ENCODE assay signal across 17 mouse cellular contexts in genomic region chr16:36199226-36199625, GRCm38 (mm10). TPM values are rescaled to one million over a fixed set of nuclear protein-coding genes. Genes with fewer than 3 reads are reported as not detected.
A peak's percentile ranks its signal among the peaks of the same experiment; 100 is the strongest.
DNase-seq lines count a peak whose midpoint lies in the region; ATAC-seq lines count a peak whose summit lies in the region.
"Had no signal": no experiment of that assay in that cellular context is flagged by ENCODE, and none has a peak within 500 bp of the region (broad histone marks: within the 10 kb centered on the region; RNA-seq: fewer than 3 reads in every experiment).

No protein-coding gene starts in this region.

- no peaks in the 10 kb centered on the region for H3K27me3 ChIP-seq in forebrain, embryonic 10.5 days (ENCODE audit: poor library complexity, severe bottlenecking)
- no peaks in the 10 kb centered on the region for H3K27me3 ChIP-seq in forebrain, embryonic 16.5 days (replicated peaks; ENCODE audit: control insufficient read depth, insufficient read depth, low read length)
- H3K27me3 ChIP-seq in embryonic facial prominence, embryonic 10.5 days (replicated peaks; ENCODE audit: low read depth, poor library complexity, severe bottlenecking): no peaks in the 10 kb centered on the region
- no peaks in the 10 kb centered on the region for H3K27me3 ChIP-seq in hindbrain, embryonic 14.5 days (ENCODE audit: control insufficient read depth, insufficient read depth, low read length)
- H3K27me3 ChIP-seq in neural tube, embryonic 12.5 days (replicated peaks): no peaks in the 10 kb centered on the region

- no peak overlapping the region for H3K27ac ChIP-seq in forebrain, embryonic 10.5 days
- no peak overlapping the region for H3K27ac ChIP-seq in forebrain, embryonic 16.5 days (ENCODE audit: low read length)
- no peak overlapping the region for H3K27ac ChIP-seq in embryonic facial prominence, embryonic 10.5 days (replicated peaks)
- no peak overlapping the region for H3K27ac ChIP-seq in hindbrain, embryonic 14.5 days
- no peak overlapping the region for H3K27ac ChIP-seq in neural tube, embryonic 12.5 days

- DNase-seq in forebrain, embryonic 10.5 days (ENCODE audit: extremely low spot score, low spot score): peak; percentile 15
- peak; percentile 16 for DNase-seq in embryonic facial prominence, embryonic 10.5 days (ENCODE audit: low spot score)
- no peak for DNase-seq in hindbrain, embryonic 14.5 days (ENCODE audit: low spot score)
- DNase-seq in left cerebral cortex, adult 11 months (ENCODE audit: low spot score): no peak
- DNase-seq in urinary bladder, postnatal 14 days (ENCODE audit: low spot score): no peak
- DNase-seq: adrenal gland, adult 8-10 months; cerebellum, postnatal 10 days; gastrocnemius, postnatal 10 days; layer of hippocampus, postnatal 36 days; thymus, postnatal 36 days had no signal

- no peak for ATAC-seq in forebrain, embryonic 16.5 days
- ATAC-seq in hindbrain, embryonic 14.5 days (ENCODE audit: low FRiP score): no peak
- peak; percentile 53; the same call in 1 of the 2 replicates for ATAC-seq in neural tube, embryonic 12.5 days (ENCODE audit: low FRiP score, low read depth)
- no peak for ATAC-seq in CD4-positive, CD25-positive, alpha-beta regulatory T cell, adult 4 months
- ATAC-seq: lung, postnatal 0 days had no signal

- no peak overlapping the region for H3K4me2 ChIP-seq in forebrain, embryonic 16.5 days (ENCODE audit: low read length)
- H3K4me2 ChIP-seq in hindbrain, embryonic 14.5 days (replicated peaks): peak overlapping the region; percentile 30
- H3K4me2 ChIP-seq in neural tube, embryonic 12.5 days (replicated peaks): peak overlapping the region; percentile 42

- peak overlapping the region; percentile 25 for H3K4me3 ChIP-seq in forebrain, embryonic 10.5 days
- no peak overlapping the region for H3K4me3 ChIP-seq in forebrain, embryonic 16.5 days (replicated peaks; ENCODE audit: low read length)
- peak overlapping the region; percentile 26; the same call in 1 of the 2 replicates for H3K4me3 ChIP-seq in embryonic facial prominence, embryonic 10.5 days
- H3K4me3 ChIP-seq in hindbrain, embryonic 14.5 days (replicated peaks; ENCODE audit: low read length): no peak overlapping the region
- no peak overlapping the region for H3K4me3 ChIP-seq in neural tube, embryonic 12.5 days
- H3K4me3 ChIP-seq: erythroblast, embryonic 14.5 days had no signal

- H3K9ac ChIP-seq in forebrain, embryonic 16.5 days (replicated peaks; ENCODE audit: low read depth, low read length): no peak overlapping the region
- H3K9ac ChIP-seq in hindbrain, embryonic 14.5 days: no peak overlapping the region
- H3K9ac ChIP-seq in neural tube, embryonic 12.5 days: no peak overlapping the region

- H3K4me1 ChIP-seq in forebrain, embryonic 10.5 days: peaks cover 4% of the 10 kb centered on the region
- no peaks in the 10 kb centered on the region for H3K4me1 ChIP-seq in forebrain, embryonic 16.5 days (replicated peaks; ENCODE audit: control insufficient read depth, insufficient read depth, low read length)
- peaks cover 3% of the 10 kb centered on the region; the same call in 1 of the 2 replicates for H3K4me1 ChIP-seq in embryonic facial prominence, embryonic 10.5 days
- H3K4me1 ChIP-seq in hindbrain, embryonic 14.5 days (replicated peaks; ENCODE audit: control insufficient read depth, insufficient read depth, low read length): no peaks in the 10 kb centered on the region
- no peaks in the 10 kb centered on the region for H3K4me1 ChIP-seq in neural tube, embryonic 12.5 days

- H3K36me3 ChIP-seq in forebrain, embryonic 10.5 days (replicated peaks): no peaks in the 10 kb centered on the region
- H3K36me3 ChIP-seq in forebrain, embryonic 16.5 days (ENCODE audit: control insufficient read depth, insufficient read depth): no peaks in the 10 kb centered on the region
- H3K36me3 ChIP-seq in embryonic facial prominence, embryonic 10.5 days (replicated peaks): no peaks in the 10 kb centered on the region
- no peaks in the 10 kb centered on the region for H3K36me3 ChIP-seq in hindbrain, embryonic 14.5 days (replicated peaks; ENCODE audit: control insufficient read depth, insufficient read depth)
- no peaks in the 10 kb centered on the region for H3K36me3 ChIP-seq in neural tube, embryonic 12.5 days

- 43% methylated on average over 19 of the region's 19 CpGs for WGBS in forebrain, embryonic 10.5 days
- WGBS in forebrain, embryonic 16.5 days: 47% methylated on average over 19 of the region's 19 CpGs
- 48% methylated on average over 19 of the region's 19 CpGs for WGBS in embryonic facial prominence, embryonic 10.5 days
- WGBS in hindbrain, embryonic 14.5 days: 45% methylated on average over 19 of the region's 19 CpGs
- 48% methylated on average over 19 of the region's 19 CpGs for WGBS in neural tube, embryonic 12.5 days

- no peaks in the 10 kb centered on the region for H3K9me3 ChIP-seq in forebrain, embryonic 10.5 days
- H3K9me3 ChIP-seq in forebrain, embryonic 16.5 days (ENCODE audit: control insufficient read depth, low read length): no peaks in the 10 kb centered on the region
- no peaks in the 10 kb centered on the region for H3K9me3 ChIP-seq in embryonic facial prominence, embryonic 10.5 days
- no peaks in the 10 kb centered on the region for H3K9me3 ChIP-seq in hindbrain, embryonic 14.5 days (ENCODE audit: control insufficient read depth, low read length)
- H3K9me3 ChIP-seq in neural tube, embryonic 12.5 days: no peaks in the 10 kb centered on the region

RNA-seq across cellular contexts. Expression of gene Gm5416, which starts 11.0 kb away (rescaled TPM):
- polyA plus RNA-seq in forebrain, embryonic 10.5 days (2016; fragmentation: Nextera tagmentation; extraction: Ambion mirVana): not detected in 2 replicates
- polyA plus RNA-seq in forebrain, embryonic 16.5 days (2015; fragmentation: Nextera tagmentation; extraction: Ambion mirVana): not detected in 2 replicates
- not detected in 2 replicates for polyA plus RNA-seq in embryonic facial prominence, embryonic 10.5 days (2016; fragmentation: Nextera tagmentation; extraction: Ambion mirVana)
- not detected in 2 replicates for polyA plus RNA-seq in hindbrain, embryonic 14.5 days (2014; fragmentation: Nextera tagmentation; extraction: Ambion mirVana)
- polyA plus RNA-seq in neural tube, embryonic 12.5 days (2016; fragmentation: Nextera tagmentation; extraction: Ambion mirVana): not detected in 2 replicates
- not detected for polyA plus RNA-seq in CD4-positive, CD25-positive, alpha-beta regulatory T cell, adult 4 months (2017; shearing (Covaris generic))
- polyA plus RNA-seq: erythroblast, embryonic 14.5 days; heart, embryonic 14.5 days; liver, adult 2 months had no signal

RNA-seq across cellular contexts. Expression of gene Gm5483, which starts 15.2 kb away (rescaled TPM):
- not detected in 2 replicates for polyA plus RNA-seq in forebrain, embryonic 10.5 days (2016; fragmentation: Nextera tagmentation; extraction: Ambion mirVana)
- 0.96 TPM in 1 of 2 replicates, not detected in the other for polyA plus RNA-seq in forebrain, embryonic 16.5 days (2015; fragmentation: Nextera tagmentation; extraction: Ambion mirVana)
- polyA plus RNA-seq in embryonic facial prominence, embryonic 10.5 days (2016; fragmentation: Nextera tagmentation; extraction: Ambion mirVana): not detected in 2 replicates
- 0.94 and 0.97 TPM in 2 replicates for polyA plus RNA-seq in hindbrain, embryonic 14.5 days (2014; fragmentation: Nextera tagmentation; extraction: Ambion mirVana)
- polyA plus RNA-seq in neural tube, embryonic 12.5 days (2016; fragmentation: Nextera tagmentation; extraction: Ambion mirVana): 1.5 and 2.6 TPM in 2 replicates
- not detected for polyA plus RNA-seq in CD4-positive, CD25-positive, alpha-beta regulatory T cell, adult 4 months (2017; shearing (Covaris generic))
- polyA plus RNA-seq: erythroblast, embryonic 14.5 days; liver, adult 2 months had no signal

RNA-seq across cellular contexts. Expression of gene 2010005H15Rik, which starts 22.0 kb away (rescaled TPM):
- polyA plus RNA-seq in forebrain, embryonic 10.5 days (2016; fragmentation: Nextera tagmentation; extraction: Ambion mirVana): not detected in 2 replicates
- not detected in 2 replicates for polyA plus RNA-seq in forebrain, embryonic 16.5 days (2015; fragmentation: Nextera tagmentation; extraction: Ambion mirVana)
- polyA plus RNA-seq in embryonic facial prominence, embryonic 10.5 days (2016; fragmentation: Nextera tagmentation; extraction: Ambion mirVana): not detected in 2 replicates
- polyA plus RNA-seq in hindbrain, embryonic 14.5 days (2014; fragmentation: Nextera tagmentation; extraction: Ambion mirVana): not detected in 2 replicates
- not detected in 2 replicates for polyA plus RNA-seq in neural tube, embryonic 12.5 days (2016; fragmentation: Nextera tagmentation; extraction: Ambion mirVana)
- 1 to 10 TPM; 1.2 to 2.0 TPM for polyA plus RNA-seq in CD4-positive, CD25-positive, alpha-beta regulatory T cell, adult 4 months (2017; shearing (Covaris generic))
- polyA plus RNA-seq: erythroblast, embryonic 14.5 days; heart, embryonic 14.5 days; liver, adult 2 months had no signal

RNA-seq across cellular contexts. Expression of gene Stfa2l1, which starts 42.6 kb away (rescaled TPM):
- not detected in 2 replicates for polyA plus RNA-seq in forebrain, embryonic 10.5 days (2016; fragmentation: Nextera tagmentation; extraction: Ambion mirVana)
- polyA plus RNA-seq in forebrain, embryonic 16.5 days (2015; fragmentation: Nextera tagmentation; extraction: Ambion mirVana): not detected in 2 replicates
- polyA plus RNA-seq in embryonic facial prominence, embryonic 10.5 days (2016; fragmentation: Nextera tagmentation; extraction: Ambion mirVana): not detected in 2 replicates
- 0.60 TPM in 1 of 2 replicates, not detected in the other for polyA plus RNA-seq in hindbrain, embryonic 14.5 days (2014; fragmentation: Nextera tagmentation; extraction: Ambion mirVana)
- polyA plus RNA-seq in neural tube, embryonic 12.5 days (2016; fragmentation: Nextera tagmentation; extraction: Ambion mirVana): 1.5 TPM in 1 of 2 replicates, not detected in the other
- not detected for polyA plus RNA-seq in CD4-positive, CD25-positive, alpha-beta regulatory T cell, adult 4 months (2017; shearing (Covaris generic))
- polyA plus RNA-seq: erythroblast, embryonic 14.5 days; liver, adult 2 months had no signal

Comparison
In these comparisons a context has a peak if more than half of its experiments do, and no peak if none do; other contexts are left out.
1. H3K4me3 ChIP-seq: peak in forebrain, embryonic 10.5 days (single experiment) and embryonic facial prominence, embryonic 10.5 days (single experiment); none in forebrain, embryonic 16.5 days (single experiment), hindbrain, embryonic 14.5 days (single experiment) and neural tube, embryonic 12.5 days (single experiment).
2. DNase-seq: peak in forebrain, embryonic 10.5 days (single experiment) and embryonic facial prominence, embryonic 10.5 days (single experiment); none in hindbrain, embryonic 14.5 days (single experiment), left cerebral cortex, adult 11 months (single experiment) and urinary bladder, postnatal 14 days (single experiment).